Mouse (Mus musculus) CH12.LX (cell line): ENCODE results near the gene Clspn. TPM values are rescaled to one million over a fixed set of nuclear protein-coding genes. Genes with fewer than 3 reads are reported as not detected.

Experiments used
- DNase-seq: peaks from one replicate; pipeline ENCODE4 v3.0.0-alpha.2; 2013; ENCODE audit errors: extremely low read depth
- H3K27ac ChIP-seq: 2 replicates; pipeline ENCODE4 v1.5.1; 2012; ENCODE audit warnings: low read depth, mild to moderate bottlenecking, control low read depth, moderate library complexity; ENCODE audit not compliant: insufficient read depth
- H3K27me3 ChIP-seq: replicated peaks from 2 replicates; pipeline ENCODE3; 2012; ENCODE audit warnings: inconsistent platforms
- H3K36me3 ChIP-seq, 2 experiments: replicated peaks in 1 of 2; 2 replicates each; pipeline versions ENCODE3 to v1.6.1; 2012; ENCODE audit warnings: inconsistent platforms in 1 of 2, low read length in 1 of 2, mild to moderate bottlenecking in 1 of 2, mixed read lengths in 1 of 2, moderate library complexity in 1 of 2; ENCODE audit not compliant: control insufficient read depth in 1 of 2, insufficient read depth in 1 of 2
- H3K4me1 ChIP-seq, 2 experiments: 2 replicates each; pipeline ENCODE4 v1.6.1; 2012; ENCODE audit warnings: inconsistent platforms in 1 of 2, moderate library complexity in 1 of 2; ENCODE audit not compliant: insufficient read depth in 2 of 2, control insufficient read depth in 1 of 2
- H3K4me2 ChIP-seq: 2 replicates; pipeline ENCODE4 v1.6.1; 2012; ENCODE audit warnings: low read depth, mild to moderate bottlenecking, control low read depth; ENCODE audit not compliant: poor library complexity, insufficient read depth, severe bottlenecking
- H3K4me3 ChIP-seq, 3 experiments: fragments of 150-350 bp in 1 of 3; sonication (generic) in 1 of 3; replicated peaks in 1 of 3; 2 replicates each; pipeline versions ENCODE3 to v1.5.1; 2011 to 2012; ENCODE audit warnings: low read depth in 2 of 3, low read length in 2 of 3, mild to moderate bottlenecking in 2 of 3, moderate library complexity in 2 of 3, control low read depth in 1 of 3, improper control_type of control experiment in 1 of 3, inconsistent platforms in 1 of 3, mixed read lengths in 1 of 3; ENCODE audit not compliant: poor library complexity in 1 of 3
- H3K79me2 ChIP-seq: replicated peaks from 2 replicates; pipeline ENCODE4 v1.6.1; 2012; ENCODE audit warnings: mild to moderate bottlenecking, moderate library complexity; ENCODE audit not compliant: control insufficient read depth, poor library complexity, insufficient read depth, severe bottlenecking; ENCODE audit errors: extremely low read depth
- H3K9ac ChIP-seq: 2 replicates; pipeline ENCODE4 v1.6.1; 2012; ENCODE audit warnings: low read depth, mild to moderate bottlenecking, control low read depth, moderate library complexity; ENCODE audit not compliant: insufficient read depth
- H3K9me3 ChIP-seq: replicated peaks from 2 replicates; pipeline ENCODE3; 2012; ENCODE audit warnings: low read length, inconsistent platforms, mixed read lengths
- CHD1 ChIP-seq: IDR thresholded peaks from 2 replicates; pipeline ENCODE4 v1.6.1; 2012; ENCODE audit warnings: low read depth, low read length, improper control_type of control experiment, inconsistent platforms
- CHD2 ChIP-seq: IDR thresholded peaks from 2 replicates; pipeline ENCODE4 v1.6.1; 2011; ENCODE audit warnings: low read length, improper control_type of control experiment
- CTCF ChIP-seq, 2 experiments: IDR thresholded peaks in 1 of 2; conservative IDR thresholded peaks in 1 of 2; 2 replicates each; pipeline ENCODE4 v1.5.1; 2011 to 2012; ENCODE audit warnings: low read depth in 2 of 2, low read length in 2 of 2, improper control_type of control experiment in 1 of 2, inconsistent platforms in 1 of 2, mild to moderate bottlenecking in 1 of 2, moderate library complexity in 1 of 2
- E2F4 ChIP-seq: IDR thresholded peaks from 2 replicates; pipeline ENCODE4 v1.6.1; 2011; ENCODE audit warnings: low read depth, low read length, improper control_type of control experiment; ENCODE audit not compliant: insufficient replicate concordance
- ELF1 ChIP-seq: IDR thresholded peaks from 2 replicates; pipeline ENCODE4 v1.6.1; 2014; ENCODE audit warnings: low read depth, mild to moderate bottlenecking, inconsistent platforms, low read length, improper control_type of control experiment
- EP300 ChIP-seq: IDR thresholded peaks from 2 replicates; pipeline ENCODE4 v1.6.1; 2011; ENCODE audit warnings: low read length, improper control_type of control experiment
- GABPA ChIP-seq: IDR thresholded peaks from 2 replicates; pipeline ENCODE4 v1.6.1; 2012; ENCODE audit warnings: low read depth, low read length, improper control_type of control experiment, inconsistent platforms; ENCODE audit not compliant: insufficient replicate concordance
- HCFC1 ChIP-seq: IDR thresholded peaks from 2 replicates; pipeline ENCODE4 v1.6.1; 2012; ENCODE audit warnings: low read depth, mild to moderate bottlenecking, inconsistent platforms, low read length, improper control_type of control experiment
- IRF4 ChIP-seq: IDR thresholded peaks from 2 replicates; pipeline ENCODE4 v1.6.1; 2014; ENCODE audit warnings: low read depth, mild to moderate bottlenecking, inconsistent platforms, low read length, improper control_type of control experiment
- JUND ChIP-seq: conservative IDR thresholded peaks from 2 replicates; pipeline ENCODE4 v1.6.1; 2011; ENCODE audit warnings: low read depth, low read length, improper control_type of control experiment
- KAT2A ChIP-seq: IDR thresholded peaks from 2 replicates; pipeline ENCODE4 v1.6.1; 2012; ENCODE audit warnings: low read length, improper control_type of control experiment, inconsistent platforms; ENCODE audit not compliant: insufficient replicate concordance
- MAFK ChIP-seq: IDR thresholded peaks from 2 replicates; pipeline ENCODE4 v1.6.1; 2011; ENCODE audit warnings: low read length, improper control_type of control experiment; ENCODE audit not compliant: insufficient replicate concordance
- MAX ChIP-seq: IDR thresholded peaks from 2 replicates; pipeline ENCODE4 v1.6.1; 2011; ENCODE audit warnings: low read length, improper control_type of control experiment
- MAZ ChIP-seq: IDR thresholded peaks from 2 replicates; pipeline ENCODE4 v1.6.1; 2012; ENCODE audit warnings: low read depth, mild to moderate bottlenecking, inconsistent platforms, low read length, improper control_type of control experiment, moderate library complexity
- MEF2A ChIP-seq: IDR thresholded peaks from 2 replicates; pipeline ENCODE4 v1.6.1; 2014; ENCODE audit warnings: low read depth, mild to moderate bottlenecking, inconsistent platforms, low read length, improper control_type of control experiment, borderline replicate concordance
- MXI1 ChIP-seq: IDR thresholded peaks from 2 replicates; pipeline ENCODE4 v1.6.1; 2011; ENCODE audit warnings: mild to moderate bottlenecking, low read depth, low read length, improper control_type of control experiment
- MYC ChIP-seq: IDR thresholded peaks from 2 replicates; pipeline ENCODE4 v1.6.1; 2011; ENCODE audit warnings: low read depth, mild to moderate bottlenecking, improper control_type of control experiment, low read length
- NELFE ChIP-seq: IDR thresholded peaks from 2 replicates; pipeline ENCODE4 v1.6.1; 2011; ENCODE audit warnings: low read depth, low read length, improper control_type of control experiment
- NRF1 ChIP-seq: IDR thresholded peaks from 2 replicates; pipeline ENCODE4 v1.6.1; 2014; ENCODE audit warnings: low read depth, mild to moderate bottlenecking, inconsistent platforms, low read length, improper control_type of control experiment, moderate library complexity
- PAX5 ChIP-seq: IDR thresholded peaks from 2 replicates; pipeline ENCODE4 v1.6.1; 2012; ENCODE audit warnings: low read length, inconsistent platforms, mixed read lengths
- POLR2A ChIP-seq: IDR thresholded peaks from 2 replicates; pipeline ENCODE4 v1.6.1; 2011; ENCODE audit warnings: low read depth, mild to moderate bottlenecking, improper control_type of control experiment, low read length
- POLR2AphosphoS2 ChIP-seq: IDR thresholded peaks from 2 replicates; pipeline ENCODE4 v1.6.1; 2011; ENCODE audit warnings: low read depth, low read length, improper control_type of control experiment
- RCOR1 ChIP-seq: conservative IDR thresholded peaks from 2 replicates; pipeline ENCODE4 v1.6.1; 2012; ENCODE audit warnings: low read depth, mild to moderate bottlenecking, inconsistent platforms, low read length, improper control_type of control experiment
- SIN3A ChIP-seq: IDR thresholded peaks from 2 replicates; pipeline ENCODE4 v1.6.1; 2012; ENCODE audit warnings: low read length, improper control_type of control experiment, inconsistent platforms
- TBP ChIP-seq: conservative IDR thresholded peaks from 2 replicates; pipeline ENCODE4 v1.6.1; 2011; ENCODE audit warnings: low read depth, low read length, improper control_type of control experiment
- TCF12 ChIP-seq: IDR thresholded peaks from 2 replicates; pipeline ENCODE4 v1.6.1; 2014; ENCODE audit warnings: low read depth, mild to moderate bottlenecking, inconsistent platforms, low read length, improper control_type of control experiment
- UBTF ChIP-seq: IDR thresholded peaks from 2 replicates; pipeline ENCODE4 v1.6.1; 2012; ENCODE audit warnings: low read depth, mild to moderate bottlenecking, inconsistent platforms, low read length, improper control_type of control experiment, moderate library complexity
- USF1 ChIP-seq: IDR thresholded peaks from 2 replicates; pipeline ENCODE4 v1.6.1; 2014; ENCODE audit warnings: low read depth, mild to moderate bottlenecking, inconsistent platforms, low read length, improper control_type of control experiment
- USF2 ChIP-seq: conservative IDR thresholded peaks from 2 replicates; pipeline ENCODE4 v1.6.1; 2011; ENCODE audit warnings: low read depth, low read length, improper control_type of control experiment
- ZKSCAN1 ChIP-seq: IDR thresholded peaks from 2 replicates; pipeline ENCODE4 v1.6.1; 2012; ENCODE audit warnings: low read depth, inconsistent platforms, low read length, improper control_type of control experiment, borderline replicate concordance
- ZMIZ1 ChIP-seq: IDR thresholded peaks from 2 replicates; pipeline ENCODE4 v1.6.1; 2012; ENCODE audit warnings: low read depth, mild to moderate bottlenecking, inconsistent platforms, low read length, improper control_type of control experiment
- ZNF384 ChIP-seq: IDR thresholded peaks from 2 replicates; pipeline ENCODE4 v1.6.1; 2012; ENCODE audit warnings: low read depth, low read length, improper control_type of control experiment, inconsistent platforms
- dilution Hi-C: fragments of 300-500 bp; cut with MboI; formaldehyde crosslinking; loops from 2 replicates; pipeline ENCODE4 v1.14.3; 2020; ENCODE audit warnings: low sequenced_read_pairs; ENCODE audit not compliant: extremely low pct_unique_long_range_greater_than_20kb, extremely low pct_ligation_motif_present
- in situ Hi-C: fragments of 300-500 bp; cut with MboI; formaldehyde crosslinking; loops from 3 replicates; pipeline ENCODE4 v1.14.3; 2019; ENCODE audit warnings: low sequenced_read_pairs, low pct_ligation_motif_present, low pct_unique_long_range_greater_than_20kb, mixed read lengths
- polyA plus RNA-seq: library from polyadenylated mRNA; unstranded; fragments of >175 nt; gene quantifications from 2 replicates; pipeline ENCODE4 v1.2.1, GENCODE M21; 2012; ENCODE audit warnings: low read depth; ENCODE audit not compliant: insufficient read length
- total RNA-seq, 2 experiments: library from RNA; depleted of rRNA; stranded (reverse); fragments of 300-350 nt in 1 of 2; fragments of >200 nt in 1 of 2; gene quantifications; 2 replicates each; pipeline ENCODE4 v1.2.3; 2012 to 2014

Gene Clspn
- total RNA-seq (2012; rRNA removed) = 34.9 and 49.4 TPM in 2 replicates
- total RNA-seq (2014; rRNA removed) = 25.4 and 25.5 TPM in 2 replicates
- polyA plus RNA-seq = 90.0 and 103 TPM in 2 replicates

DNA sequence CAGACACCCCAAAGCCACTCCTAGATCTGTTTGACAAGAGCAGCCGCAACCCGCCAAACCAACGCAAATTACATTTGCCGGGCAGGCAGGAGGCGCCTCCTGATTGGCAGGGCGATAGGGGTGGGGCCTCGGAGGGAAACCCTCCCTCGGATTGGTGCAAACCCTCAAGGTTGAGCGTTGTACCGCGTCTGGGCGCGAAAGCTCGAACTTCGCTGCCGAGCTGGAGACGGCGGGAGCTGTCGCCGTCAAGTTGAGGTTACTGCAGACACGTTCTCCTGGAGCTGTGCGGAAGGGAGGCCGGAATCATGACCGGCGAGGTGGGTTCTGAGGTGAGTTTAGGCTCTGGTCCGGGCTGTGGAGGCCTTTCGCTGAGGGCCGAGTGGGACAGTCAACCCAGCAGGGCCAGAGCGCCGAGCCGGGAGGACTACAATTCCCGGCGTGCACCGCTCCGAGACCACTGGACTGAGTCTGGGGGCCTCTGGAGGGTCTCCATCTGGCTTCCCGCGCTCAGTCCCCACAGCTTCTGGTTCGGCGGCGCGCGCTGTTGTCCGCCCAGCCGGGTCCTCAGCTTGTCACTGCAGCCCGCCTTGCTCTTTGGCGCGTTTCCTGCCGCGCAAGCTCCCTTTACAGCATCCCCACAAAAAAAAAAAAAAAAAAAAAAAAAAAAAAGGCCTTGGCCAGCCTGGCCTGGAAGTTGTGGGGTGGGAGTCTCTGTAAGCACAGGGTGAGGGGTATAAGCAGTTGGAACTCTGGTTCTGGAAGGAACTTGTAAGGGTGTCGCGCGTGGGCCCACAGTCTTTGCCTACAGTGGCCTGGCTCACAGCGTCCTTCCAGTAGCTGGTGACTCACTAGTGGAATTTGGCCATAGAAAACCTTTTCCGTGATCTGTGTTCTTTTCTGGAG is at the start of gene Clspn:
Clspn (plus strand) TSS at position 127 of the 903 bp plus-strand sequence.
- peak within 1 kb of the TSS; percentile 48; the same call in 1 of the 2 replicates for H3K27ac ChIP-seq

DNA sequence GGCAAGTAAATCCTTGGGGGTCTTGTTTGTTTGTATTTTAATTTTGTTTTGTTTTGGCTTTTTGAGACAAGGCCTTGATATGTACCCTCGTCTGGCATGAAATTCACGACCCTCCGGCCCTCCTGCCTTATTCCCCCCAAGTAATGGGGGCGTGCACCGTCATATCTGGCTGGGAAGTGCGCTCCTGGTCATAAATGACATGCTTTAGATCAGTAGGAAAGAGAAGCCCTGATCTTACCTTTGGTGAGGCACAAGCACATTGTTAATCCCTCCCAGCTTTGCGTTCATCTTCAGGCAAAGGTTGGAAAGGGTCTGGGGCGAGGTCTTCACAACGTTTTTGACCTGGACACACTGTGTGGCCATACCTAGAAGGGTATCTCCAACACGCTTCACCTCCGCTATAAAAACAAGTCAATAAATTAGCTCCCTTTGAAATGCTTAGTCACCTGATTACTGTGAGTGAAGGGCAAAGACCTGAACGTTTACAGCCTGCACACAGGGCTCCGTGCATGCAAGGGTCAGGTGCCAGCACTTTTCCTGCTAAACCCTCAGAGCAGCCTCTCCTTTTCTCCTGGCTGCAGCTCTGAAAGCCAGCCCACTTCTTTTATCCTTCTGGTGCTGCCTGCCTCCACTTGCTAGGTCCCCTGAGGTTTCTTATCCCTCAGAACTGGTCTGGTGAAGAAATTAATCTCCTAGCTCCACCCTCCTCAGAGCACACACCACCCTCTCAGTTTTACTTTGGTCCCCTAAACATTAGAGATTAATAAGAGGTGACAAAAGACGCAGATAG is 48.4 kb upstream of the Clspn start:
- in situ Hi-C loops = no loop called here
- DNase-seq = no peak
- H3K9ac ChIP-seq = no peak overlapping the region
- no peaks in the 10 kb centered on the region for H3K27me3 ChIP-seq
- H3K4me2 ChIP-seq = no peak overlapping the region
- H3K4me3 ChIP-seq = no peak overlapping the region
- H3K4me1 ChIP-seq = peaks cover 0 to 3% of the 10 kb centered on the region in 2 experiments; a peak in 1 of 4 replicates
- no peak overlapping the region for H3K27ac ChIP-seq
- no peaks in the 10 kb centered on the region for H3K9me3 ChIP-seq
- dilution Hi-C loops = no loop called here
- peaks cover 0 to 25% of the 10 kb centered on the region in 2 experiments for H3K36me3 ChIP-seq
- TF ChIP-seq IRF4 (no peak), MAZ (no peak), EP300 (no peak), POLR2A (no peak), CTCF (conservative IDR thresholded peaks at IDR 0.05 in 1 of 2, IDR thresholded peaks at IDR 0.05 in 1 of 2; ENCODE audit: low read depth in 2 of 2, low read length in 2 of 2) (no peak), TCF12 (no peak), GABPA (no peak), MXI1 (no peak), SIN3A (no peak), USF1 (no peak)
- TF ChIP-seq, all 38 proteins: peak for 0
- H3K79me2 ChIP-seq = no peaks in the 10 kb centered on the region

More for the DNA sequence above, at the start of gene Clspn:
- Histone ChIP-seq H3K36me3 (peaks cover 9 to 19% of the 10 kb centered on the region in 2 experiments), H3K79me2 (peaks cover 21% of the 10 kb centered on the region), H3K27me3 (no peaks in the 10 kb centered on the region), H3K4me2 (peak within 1 kb of the TSS; percentile 84), H3K9ac (peak within 1 kb of the TSS; percentile 72), H3K4me3 (peak within 1 kb of the TSS; percentile 81 to 85 (median 82)), H3K4me1 (peaks cover 0 to 36% of the 10 kb centered on the region in 2 experiments), H3K9me3 (no peaks in the 10 kb centered on the region)
- TF ChIP-seq NELFE (peak; percentile 92), MAX (peak; percentile 75; the same call in 1 of the 2 replicates), USF1 (no peak), GABPA (no peak), MAZ (peak; percentile 60; the same call in 1 of the 2 replicates), NRF1 (peak; percentile 62), JUND (no peak), ZMIZ1 (peak; percentile 94), ZKSCAN1 (no peak), RCOR1 (no peak), HCFC1 (peak; percentile 79), MXI1 (peak; percentile 74), KAT2A (peak; percentile 60; the same call in 1 of the 2 replicates), ZNF384 (peak; percentile 97), USF2 (no peak), CHD1 (no peak), POLR2AphosphoS2 (peak; percentile 74; the same call in 1 of the 2 replicates), PAX5 (no peak), TBP (0 out of 2 replicates have a peak, but pooled peaks have one; percentile 42), MAFK (no peak), UBTF (no peak), MEF2A (no peak; the same call in 1 of the 2 replicates), TCF12 (peak; percentile 70), MYC (no peak), E2F4 (peak; percentile 95), POLR2A (peak; percentile 96), IRF4 (no peak), SIN3A (peak; percentile 96), ELF1 (peak; percentile 33), CHD2 (0 out of 2 replicates have a peak, but pooled peaks have one; percentile 33)
- dilution Hi-C loops (no loop called here), in situ Hi-C loops (no loop called here)
- DNase-seq = peak; percentile 94
